Mouse (Mus musculus) liver, adult 2 months (tissue): ENCODE results near the gene Prph.

Source experiments
- CTCF ChIP-seq: fragments of 200-500 bp; IDR thresholded peaks from 2 replicates; pipeline ENCODE4 v1.5.1; 2011; ENCODE audit warnings: low read depth, low read length, control low read depth
- POLR2A ChIP-seq: fragments of 200-500 bp; IDR thresholded peaks from 2 replicates; pipeline ENCODE4 v1.6.1; 2011; ENCODE audit warnings: low read length, control low read depth; ENCODE audit not compliant: insufficient read depth; ENCODE audit errors: extremely low read depth

- no peak for TF ChIP-seq CTCF
- no peak for TF ChIP-seq POLR2A
These were observed 10.7 kb downstream of the Prph start for GRCm38 (mm10) chr15:99065557-99066165.
